Mouse (Mus musculus) macrophage (primary cell): Measurements from ENCODE around the gene Eya4. TPM values are rescaled to one million over a fixed set of nuclear protein-coding genes. Genes with fewer than 3 reads are reported as not detected.

Experiments
- H3K27ac ChIP-seq: fragments of 350-480 bp; formaldehyde crosslinking; 2 replicates; pipeline ENCODE4 v1.9.0; 2021
- H3K36me3 ChIP-seq: fragments of 350-480 bp; formaldehyde crosslinking; 2 replicates; pipeline ENCODE4 v1.9.0; 2021; ENCODE audit errors: inconsistent target
- H3K4me3 ChIP-seq: fragments of 350-480 bp; formaldehyde crosslinking; 2 replicates; pipeline ENCODE4 v1.9.0; 2021; ENCODE audit errors: inconsistent target
- H3K79me2 ChIP-seq: fragments of 350-480 bp; formaldehyde crosslinking; 2 replicates; pipeline ENCODE4 v1.9.0; 2021; ENCODE audit errors: inconsistent target
- WGBS: methylation state at CpG from one replicate; pipeline ENCODE4 v1.1.7; 2026; ENCODE audit warnings: inconsistent platforms; ENCODE audit not compliant: missing documents; 5-methylcytosine and 5-hydroxymethylcytosine counted together
- polyA plus RNA-seq: library from polyadenylated mRNA; stranded (reverse); fragments of 250-400 nt; gene quantifications from 3 replicates; pipeline ENCODE4 v1.2.4, GENCODE M21; 2018; ENCODE audit warnings: inconsistent platforms

Eya4 gene
- polyA plus RNA-seq, 1 experiment from 2014 or later, result 4.1 TPM

GRCm38 (mm10) chr10:23086352-23087215 is 264.0 kb downstream of the Eya4 start:
- Histone ChIP-seq H3K27ac (no peak overlapping the region), H3K36me3 (no peaks in the 10 kb centered on the region), H3K79me2 (no peaks in the 10 kb centered on the region), H3K4me3 (no peak overlapping the region)
- 73% methylated on average over 21 of the region's 21 CpGs for WGBS

GRCm38 (mm10) chr10:23081548-23081828 is 269.1 kb downstream of the Eya4 start:
- no peak overlapping the region for H3K27ac ChIP-seq

GRCm38 (mm10) chr10:23080749-23081547 is 269.6 kb downstream of the Eya4 start:
- Histone ChIP-seq H3K4me3 (no peak overlapping the region), H3K79me2 (no peaks in the 10 kb centered on the region), H3K36me3 (no peaks in the 10 kb centered on the region), H3K27ac (no peak overlapping the region)
- WGBS, result 34% methylated on average over 24 of the region's 24 CpGs

More at GRCm38 (mm10) chr10:23081548-23081828, 269.1 kb downstream of the Eya4 start:
- Histone ChIP-seq H3K4me3 (no peak overlapping the region), H3K36me3 (no peaks in the 10 kb centered on the region), H3K79me2 (no peaks in the 10 kb centered on the region)
- 21% methylated on average over 4 of the region's 4 CpGs for WGBS

- Histone ChIP-seq H3K27ac (no peak overlapping the region), H3K36me3 (no peaks in the 10 kb centered on the region), H3K79me2 (no peaks in the 10 kb centered on the region), H3K4me3 (peak overlapping the region; percentile 32)
- WGBS, result 43% methylated on average over 21 of the region's 21 CpGs
Measured at GRCm38 (mm10) chr10:23076691-23077385, 273.7 kb downstream of the Eya4 start.

- no peaks in the 10 kb centered on the region for H3K36me3 ChIP-seq
- WGBS, result 90% methylated on average over 2 of the region's 2 CpGs
- no peaks in the 10 kb centered on the region for H3K79me2 ChIP-seq
- no peak overlapping the region for H3K27ac ChIP-seq
- H3K4me3 ChIP-seq, result no peak overlapping the region
Measured at GRCm38 (mm10) chr10:23073431-23073830, 277.2 kb downstream of the Eya4 start.

- no peaks in the 10 kb centered on the region for H3K36me3 ChIP-seq
- no peak overlapping the region for H3K4me3 ChIP-seq
- no peak overlapping the region for H3K27ac ChIP-seq
- 71% methylated on average over 6 of the region's 6 CpGs for WGBS
- no peaks in the 10 kb centered on the region for H3K79me2 ChIP-seq
Measured at GRCm38 (mm10) chr10:23063637-23064036, 286.9 kb downstream of the Eya4 start.

GRCm38 (mm10) chr10:23062719-23063118 is 287.9 kb downstream of the Eya4 start:
- Histone ChIP-seq H3K79me2 (no peaks in the 10 kb centered on the region), H3K4me3 (no peak overlapping the region), H3K27ac (no peak overlapping the region), H3K36me3 (no peaks in the 10 kb centered on the region)
- 81% methylated on average over 5 of the region's 5 CpGs for WGBS

GRCm38 (mm10) chr10:23060694-23061060 is 289.9 kb downstream of the Eya4 start:
- no peak overlapping the region for H3K4me3 ChIP-seq
- 75% methylated on average over 3 of the region's 3 CpGs for WGBS
- no peaks in the 10 kb centered on the region for H3K36me3 ChIP-seq
- H3K79me2 ChIP-seq, result no peaks in the 10 kb centered on the region
- no peak overlapping the region for H3K27ac ChIP-seq

GRCm38 (mm10) chr10:23060041-23060693 is 290.4 kb downstream of the Eya4 start:
- H3K79me2 ChIP-seq, result no peaks in the 10 kb centered on the region
- WGBS, result 76% methylated on average over 5 of the region's 5 CpGs
- H3K4me3 ChIP-seq, result no peak overlapping the region
- no peak overlapping the region for H3K27ac ChIP-seq
- H3K36me3 ChIP-seq, result no peaks in the 10 kb centered on the region

GRCm38 (mm10) chr10:23053379-23053915 is 297.1 kb downstream of the Eya4 start:
- Histone ChIP-seq H3K36me3 (no peaks in the 10 kb centered on the region), H3K27ac (no peak overlapping the region), H3K79me2 (no peaks in the 10 kb centered on the region), H3K4me3 (no peak overlapping the region)
- 86% methylated on average over 8 of the region's 8 CpGs for WGBS
